Mouse (Mus musculus) heart, postnatal 25 days (tissue): ENCODE measurements around the gene Nop56. TPM values are rescaled to one million over a fixed set of nuclear protein-coding genes. Genes with fewer than 3 reads are reported as not detected.

Experiments
- DNase-seq: peaks from one replicate; pipeline ENCODE4 v3.0.0; 2022; ENCODE audit warnings: low spot score
- intact Hi-C: fragments of 180-260 bp; cut with DNase I; formaldehyde crosslinking; loops from one replicate; pipeline ENCODE4 v1.15.1; 2025
- total RNA-seq, 2 experiments: library from RNA; stranded (reverse); gene quantifications; 2 replicates each; pipeline ENCODE4 v1.2.3; 2021

Nop56 gene
- total RNA-seq, 2 experiments from 2014 or later = 32.2 to 35.8 TPM

DNA sequence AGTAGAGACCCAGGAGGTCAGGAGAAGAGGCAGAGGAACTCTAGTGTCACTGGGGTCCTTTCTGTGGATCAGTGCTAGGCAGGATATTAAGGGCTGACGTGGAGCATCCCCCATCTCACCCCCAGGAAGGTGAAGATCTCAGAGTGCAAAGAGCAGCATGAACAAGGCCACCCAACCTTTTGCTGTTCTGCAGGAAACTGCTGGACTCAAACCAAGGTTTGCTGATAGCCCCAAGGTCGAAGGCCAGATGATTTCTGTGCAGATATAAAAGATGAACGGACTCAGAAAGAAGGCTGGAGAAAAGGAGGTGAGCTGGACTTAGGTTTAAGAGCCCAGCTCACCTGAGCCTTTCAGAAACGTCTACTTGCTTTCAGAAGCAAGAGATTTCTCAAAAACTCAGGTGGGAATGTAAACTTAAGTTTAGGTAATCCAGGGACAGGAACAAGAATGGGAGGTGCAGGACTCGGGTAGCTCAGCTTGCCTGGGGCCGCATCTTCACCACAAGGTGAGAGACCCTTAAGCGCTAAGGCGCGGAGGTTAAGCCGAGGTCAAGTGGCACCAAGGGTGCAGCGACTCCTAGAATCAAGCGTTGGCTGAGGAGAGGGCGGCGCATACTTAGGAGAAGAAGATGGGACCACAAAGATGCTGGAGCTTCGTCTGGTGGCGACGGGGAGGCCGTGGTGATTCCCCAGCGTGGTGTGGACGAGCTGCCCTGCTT, 20.1 kb downstream of the Nop56 start:
- intact Hi-C loops = no loop called here
- DNase-seq = no peak

DNA sequence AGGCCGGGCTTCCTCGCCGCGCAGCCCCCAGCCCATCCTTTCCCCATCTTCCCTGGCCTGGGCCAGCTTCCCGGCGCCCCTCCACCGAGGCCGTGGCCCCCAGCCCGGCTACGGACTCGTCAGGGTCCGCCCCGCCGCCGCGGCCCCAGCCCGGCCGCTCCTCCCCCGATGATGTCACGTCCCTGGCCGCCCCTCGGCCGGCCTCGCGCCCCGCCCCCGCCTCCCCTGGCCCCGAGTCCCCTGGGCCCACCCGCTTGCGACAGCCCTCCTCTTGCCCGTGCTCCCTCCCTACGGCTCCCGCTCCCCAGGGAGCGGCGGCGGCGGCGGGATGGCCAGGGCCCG, 20.7 kb downstream of the Nop56 start, which contains the start of gene Ebf4:
Gene Ebf4, plus strand, starts transcription at position 234 of the 342 bp plus-strand sequence.
- peak; percentile 24 for DNase-seq
- intact Hi-C loops = no loop called here

DNA sequence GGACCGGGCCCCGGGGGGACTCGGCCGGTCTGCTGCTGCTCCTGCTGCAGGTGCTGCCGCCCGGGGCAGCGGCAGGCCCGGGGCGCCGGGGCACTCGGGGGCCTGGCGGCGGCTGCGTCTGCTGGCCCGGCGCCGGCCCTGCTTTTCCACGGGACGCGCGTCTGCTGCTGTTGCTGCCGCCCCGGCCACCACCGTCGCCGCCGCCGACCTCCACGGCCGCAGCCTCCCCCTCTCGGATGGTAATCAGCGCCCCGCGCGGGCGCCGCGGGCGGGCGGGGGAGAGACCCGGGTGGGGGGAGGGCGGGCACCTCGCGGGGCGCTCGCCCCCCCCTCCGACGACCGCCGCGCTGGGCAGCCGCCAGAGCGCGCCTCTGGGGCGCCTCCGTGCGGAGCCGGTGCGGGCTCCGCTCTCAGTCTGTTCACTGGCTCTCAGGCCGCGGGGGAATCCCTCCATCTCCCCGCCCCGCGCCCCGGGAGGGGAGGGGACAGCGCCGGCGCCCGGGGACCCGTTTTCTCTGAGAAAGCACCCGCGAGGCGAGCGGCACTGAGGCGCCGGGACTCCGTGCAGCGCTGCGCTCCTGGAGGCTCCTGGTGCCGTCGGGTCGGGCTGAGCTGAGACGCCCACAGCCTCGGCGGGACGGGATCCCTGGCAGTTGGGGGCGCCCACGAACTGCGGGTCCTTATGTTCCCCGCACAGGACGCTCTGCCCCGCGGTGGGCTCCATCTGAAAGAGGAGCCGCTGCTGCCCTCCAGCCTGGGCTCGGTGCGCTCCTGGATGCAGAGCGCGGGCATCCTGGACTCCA, 21.3 kb downstream of the Nop56 start:
- DNase-seq = no peak
- intact Hi-C loops = no loop called here

DNA sequence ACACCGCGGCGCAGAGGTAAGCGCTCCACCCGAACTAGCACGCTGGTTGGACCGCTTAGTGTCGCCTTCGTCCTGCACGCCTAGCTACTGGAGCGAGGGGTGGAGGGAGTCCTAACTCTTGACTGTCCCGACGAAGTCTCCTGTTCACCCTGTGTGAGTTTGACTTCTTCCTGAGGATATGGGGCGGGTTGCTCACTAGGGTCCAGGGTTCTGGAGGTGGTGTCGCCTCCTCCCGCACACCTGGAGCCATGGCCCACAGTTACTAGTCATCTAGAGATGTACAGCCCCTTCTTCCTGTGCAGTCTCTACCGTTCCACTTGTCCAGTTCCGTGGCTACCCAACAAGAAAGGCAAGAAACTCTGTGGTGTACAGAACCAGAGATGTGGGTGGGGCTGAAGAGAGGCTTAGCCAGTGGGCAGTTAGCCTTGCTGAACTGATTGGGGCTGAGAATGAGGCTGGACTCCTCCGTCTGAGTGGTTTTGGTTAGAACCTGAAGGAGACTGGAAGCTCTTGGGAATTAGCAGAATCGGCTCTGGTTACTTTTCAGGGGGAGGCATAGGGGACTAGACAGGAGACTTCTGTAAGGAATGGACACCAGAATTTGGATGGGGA, 22.0 kb downstream of the Nop56 start:
- intact Hi-C loops = no loop called here
- DNase-seq = no peak

DNA sequence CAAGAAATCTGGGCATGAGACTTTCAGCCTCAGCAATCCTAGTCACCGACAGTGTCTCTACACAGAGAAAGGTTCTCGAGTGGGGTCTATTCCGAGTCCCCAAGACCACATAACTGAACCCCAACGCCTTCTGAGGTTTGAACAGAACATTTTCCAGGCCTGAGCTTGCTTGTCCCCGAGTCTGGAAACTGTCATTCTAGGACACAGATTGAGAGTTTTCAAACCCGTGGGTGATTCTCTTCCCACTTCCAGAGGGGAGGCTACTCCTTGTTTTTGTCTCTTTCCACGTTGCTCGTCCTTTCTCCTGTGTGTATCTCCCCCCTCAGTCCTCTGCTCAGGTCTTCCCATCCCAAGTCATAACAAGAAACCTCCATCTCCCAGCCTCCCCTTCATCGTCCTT, 23.4 kb downstream of the Nop56 start:
- intact Hi-C loops = no loop called here
- DNase-seq = no peak

DNA sequence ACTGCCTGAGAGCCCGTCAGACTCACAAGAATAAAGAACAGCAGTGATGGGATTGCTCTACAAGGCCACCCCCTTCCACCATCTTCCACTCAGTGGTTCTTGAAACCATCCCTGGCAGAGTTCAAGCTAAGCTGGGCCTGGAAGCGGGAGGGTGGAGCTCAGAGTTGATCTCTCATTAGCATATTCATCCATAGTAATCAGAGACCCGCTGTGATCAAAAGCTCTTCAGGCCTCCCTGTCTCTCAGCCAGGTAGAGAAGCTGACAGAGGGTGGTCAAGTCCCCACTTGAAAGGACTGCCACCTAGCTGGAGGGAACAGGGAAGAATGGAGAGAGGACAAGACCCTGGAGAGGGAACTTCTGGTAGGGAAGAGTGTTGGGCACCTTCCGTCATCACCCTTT, 28.8 kb downstream of the Nop56 start:
- intact Hi-C loops = no loop called here
- no peak for DNase-seq

DNA sequence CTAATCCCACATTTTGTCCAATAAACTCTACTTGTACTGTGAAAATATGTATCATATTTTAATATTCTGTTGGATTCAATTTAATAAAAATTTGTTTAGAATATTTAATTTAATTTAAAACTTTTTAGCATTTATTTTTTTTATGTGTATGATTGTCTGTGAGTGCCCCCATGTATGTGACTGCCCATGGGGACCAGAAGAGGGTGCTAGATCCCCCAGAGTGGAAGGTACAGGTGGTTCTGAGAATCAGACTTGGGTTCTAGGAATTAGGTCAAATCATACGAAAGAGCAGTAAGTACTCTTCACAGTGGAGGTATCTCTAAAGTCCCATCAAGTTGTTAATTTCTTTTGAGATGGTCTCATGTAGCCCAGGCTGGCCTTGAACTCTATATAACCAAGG, 52.8 kb downstream of the Nop56 start:
- intact Hi-C loops = loop anchor here (5.0 kb wide), 1 partner anchor 70 kb away; the partner anchor contains the start of gene Cpxm1
- no peak for DNase-seq

Other genes starting within 250 kb of the Nop56 start
- gene Tgm6, start 162.0 kb upstream of the Nop56 start, total RNA-seq = not detected
- gene Snrpb, start 95.0 kb upstream of the Nop56 start, total RNA-seq = 100 to 1,000 TPM; 145 to 146 TPM
- gene Tmc2, start 79.2 kb upstream of the Nop56 start, total RNA-seq = not detected
- 100 to 1,000 TPM; 763 to 771 TPM for gene Idh3b, start 10.1 kb downstream of the Nop56 start, total RNA-seq
- under 1 TPM; 0.31 to 0.45 TPM for gene Ebf4, start 20.7 kb downstream of the Nop56 start, total RNA-seq
- gene Cpxm1, start 123.1 kb downstream of the Nop56 start, total RNA-seq = 1 to 10 TPM; 3.9 to 4.2 TPM
- gene Gm28372, start 130.8 kb downstream of the Nop56 start, total RNA-seq = not detected
- gene 1700020A23Rik, start 130.8 kb downstream of the Nop56 start, total RNA-seq = not detected
- not detected for gene Tmem239, start 132.0 kb downstream of the Nop56 start, total RNA-seq
- gene Vps16, start 149.9 kb downstream of the Nop56 start, total RNA-seq = 10 to 100 TPM; 21.9 to 26.6 TPM
- gene Pced1a, start 150.3 kb downstream of the Nop56 start, total RNA-seq = 1 to 10 TPM; 5.2 to 5.4 TPM
- 10 to 100 TPM; 47.4 to 51.4 TPM for gene Ptpra, start 175.8 kb downstream of the Nop56 start, total RNA-seq